Mouse (Mus musculus) bone marrow, adult 2 months (tissue): ENCODE measurements around the gene Ltb.

Experiments used
- CTCF ChIP-seq: fragments of 200-500 bp; IDR thresholded peaks from 2 replicates; pipeline ENCODE4 v1.5.1; 2011; ENCODE audit warnings: low read length, control low read depth; ENCODE audit not compliant: control insufficient read depth, insufficient read depth
- POLR2A ChIP-seq: fragments of 200-500 bp; IDR thresholded peaks from 2 replicates; pipeline ENCODE4 v1.6.1; 2011; ENCODE audit warnings: low read depth, mild to moderate bottlenecking, control low read depth, low read length, borderline replicate concordance; ENCODE audit not compliant: control insufficient read depth

- TF ChIP-seq CTCF (no peak), POLR2A (no peak)
Measured at GRCm38 (mm10) chr17:35204494-35205379, 10.5 kb downstream of the Ltb start, which contains the start of gene Lta.
